In genomic region chr8:47985644-47986043, GRCm38 (mm10) we compare ENCODE assay signal across 11 mouse cellular contexts. TPM values are rescaled to one million over a fixed set of nuclear protein-coding genes. Genes with fewer than 3 reads are reported as not detected.
A peak's percentile ranks its signal among the peaks of the same experiment; 100 is the strongest.
DNase-seq lines count a peak whose midpoint lies in the region; ATAC-seq lines count a peak whose summit lies in the region.
"Had no signal": no experiment of that assay in that cellular context is flagged by ENCODE, and none has a peak within 500 bp of the region (broad histone marks: within the 10 kb centered on the region; RNA-seq: fewer than 3 reads in every experiment).

No protein-coding gene starts in this region.

- 17% methylated on average over 10 of the region's 10 CpGs for WGBS in kidney, embryonic 15.5 days
- 55% methylated on average over 10 of the region's 10 CpGs for WGBS in embryonic facial prominence, embryonic 10.5 days
- WGBS in embryonic facial prominence, embryonic 13.5 days, result 40% methylated on average over 10 of the region's 10 CpGs

- ATAC-seq in kidney, embryonic 15.5 days (replicated peaks; ENCODE audit: low FRiP score), result no peak
- ATAC-seq in embryonic facial prominence, embryonic 13.5 days (ENCODE audit: insufficient number of reproducible peaks, insufficient read depth, low FRiP score, low TSS enrichment, low read depth), result no peak

- H3K27me3 ChIP-seq in kidney, embryonic 15.5 days, result no peaks in the 10 kb centered on the region
- no peaks in the 10 kb centered on the region for H3K27me3 ChIP-seq in embryonic facial prominence, embryonic 10.5 days (replicated peaks; ENCODE audit: low read depth, poor library complexity, severe bottlenecking)
- no peaks in the 10 kb centered on the region for H3K27me3 ChIP-seq in embryonic facial prominence, embryonic 13.5 days
- H3K27me3 ChIP-seq: lung, embryonic 15.5 days had no signal

- H3K4me3 ChIP-seq in kidney, embryonic 15.5 days (replicated peaks), result no peak overlapping the region
- no peak overlapping the region; the same call in 1 of the 2 replicates for H3K4me3 ChIP-seq in embryonic facial prominence, embryonic 10.5 days
- no peak overlapping the region for H3K4me3 ChIP-seq in embryonic facial prominence, embryonic 13.5 days
- H3K4me3 ChIP-seq: erythroblast, embryonic 14.5 days; lung, embryonic 15.5 days; myocyte had no signal

- peaks cover 54% of the 10 kb centered on the region for H3K4me1 ChIP-seq in kidney, embryonic 15.5 days
- H3K4me1 ChIP-seq in embryonic facial prominence, embryonic 10.5 days, result peaks cover 62% of the 10 kb centered on the region
- peaks cover 45% of the 10 kb centered on the region for H3K4me1 ChIP-seq in embryonic facial prominence, embryonic 13.5 days

- no peak overlapping the region for H3K9ac ChIP-seq in kidney, embryonic 15.5 days
- no peak overlapping the region for H3K9ac ChIP-seq in embryonic facial prominence, embryonic 13.5 days
- H3K9ac ChIP-seq: lung, embryonic 15.5 days had no signal

- no peak for DNase-seq in kidney, adult 9 months
- no peak for DNase-seq in embryonic facial prominence, embryonic 10.5 days (ENCODE audit: low spot score)
- peak; percentile 49 to 63 for DNase-seq in kidney, postnatal 4 days
- DNase-seq in right cerebral cortex, postnatal 4 days, result no peak
- DNase-seq in B cell, adult 2 months, result no peak
- DNase-seq: cerebellum, adult 11 months had no signal

- H3K4me2 ChIP-seq in kidney, embryonic 15.5 days, result peak overlapping the region; percentile 45
- H3K4me2 ChIP-seq in embryonic facial prominence, embryonic 13.5 days, result peak overlapping the region; percentile 22; the same call in 1 of the 2 replicates
- H3K4me2 ChIP-seq: lung, embryonic 15.5 days had no signal

- H3K9me3 ChIP-seq in kidney, embryonic 15.5 days (replicated peaks), result no peaks in the 10 kb centered on the region
- H3K9me3 ChIP-seq in embryonic facial prominence, embryonic 10.5 days, result no peaks in the 10 kb centered on the region
- H3K9me3 ChIP-seq in embryonic facial prominence, embryonic 13.5 days, result no peaks in the 10 kb centered on the region
- H3K9me3 ChIP-seq: lung, embryonic 15.5 days had no signal

- H3K36me3 ChIP-seq in kidney, embryonic 15.5 days, result peaks cover 5% of the 10 kb centered on the region; the same call in 1 of the 2 replicates
- peaks cover 3% of the 10 kb centered on the region; the same call in 1 of the 2 replicates for H3K36me3 ChIP-seq in embryonic facial prominence, embryonic 10.5 days (replicated peaks)
- H3K36me3 ChIP-seq in embryonic facial prominence, embryonic 13.5 days, result no peaks in the 10 kb centered on the region
- H3K36me3 ChIP-seq: lung, embryonic 15.5 days had no signal

- peak overlapping the region; percentile 59 for H3K27ac ChIP-seq in kidney, embryonic 15.5 days
- peak overlapping the region; percentile 4; the same call in 1 of the 2 replicates for H3K27ac ChIP-seq in embryonic facial prominence, embryonic 10.5 days (replicated peaks)
- H3K27ac ChIP-seq in embryonic facial prominence, embryonic 13.5 days, result 0 out of 2 replicates have a peak overlapping the region, but pooled peaks have one; percentile 39
- H3K27ac ChIP-seq: lung, embryonic 15.5 days had no signal

RNA-seq across cellular contexts. Expression of gene Wwc2, which starts 5.1 kb away (rescaled TPM):
- 16.3 and 18.0 TPM in 2 replicates for polyA plus RNA-seq in kidney, embryonic 15.5 days (2015; fragmentation: Nextera tagmentation; extraction: Ambion mirVana)
- polyA plus RNA-seq in embryonic facial prominence, embryonic 10.5 days (2016; fragmentation: Nextera tagmentation; extraction: Ambion mirVana), result 10.6 and 11.1 TPM in 2 replicates
- 12.5 and 12.9 TPM in 2 replicates for polyA plus RNA-seq in embryonic facial prominence, embryonic 13.5 days (2015; fragmentation: Nextera tagmentation; extraction: Ambion mirVana)

Comparison
In these comparisons a context has a peak if more than half of its experiments do, and no peak if none do; other contexts are left out.
1. DNase-seq: peak in kidney, postnatal 4 days (2 of 2); none in kidney, adult 9 months (single experiment), embryonic facial prominence, embryonic 10.5 days (single experiment), right cerebral cortex, postnatal 4 days (single experiment) and B cell, adult 2 months (0 of 2).
2. H3K27ac ChIP-seq: peak in every context shown above with its lines; median percentile 59 in kidney, embryonic 15.5 days; 39 in embryonic facial prominence, embryonic 13.5 days; 4 in embryonic facial prominence, embryonic 10.5 days.